Mouse (Mus musculus): Measurements from ENCODE around the gene Copb2. TPM values are rescaled to one million over a fixed set of nuclear protein-coding genes. Genes with fewer than 3 reads are reported as not detected.

The Copb2 gene
- polyA plus RNA-seq, 1 experiment, result 56.5 TPM

- no peaks in the 10 kb centered on the region; the same call in 1 of the 2 replicates for H3K4me1 ChIP-seq (ENCODE audit: control insufficient read depth, insufficient read depth, low read length)
- TF ChIP-seq CTCF (IDR thresholded peaks at IDR 0.05; ENCODE audit: extremely low read depth, insufficient read depth, low read length), result no peak
- H3K27ac ChIP-seq (ENCODE audit: insufficient read depth, low read length), result no peak overlapping the region
- H3K4me3 ChIP-seq (ENCODE audit: insufficient read depth, low read length), result no peak overlapping the region
Measured at GRCm38 (mm10) chr9:98538017-98538712, 25.4 kb upstream of the Copb2 start.

- no peak overlapping the region for H3K27ac ChIP-seq (ENCODE audit: insufficient read depth, low read length)
- H3K4me3 ChIP-seq (ENCODE audit: insufficient read depth, low read length), result no peak overlapping the region
- TF ChIP-seq POLR2A (IDR thresholded peaks at IDR 0.05; ENCODE audit: extremely low read depth, insufficient read depth, low read length), result no peak
- peak; percentile 85 for TF ChIP-seq CTCF (IDR thresholded peaks at IDR 0.05; ENCODE audit: extremely low read depth, insufficient read depth, low read length)
Measured at GRCm38 (mm10) chr9:98538713-98539360, 24.7 kb upstream of the Copb2 start.

GRCm38 (mm10) chr9:98544042-98544441 lies 19.5 kb upstream of the Copb2 start:
- Histone ChIP-seq H3K4me1 (ENCODE audit: control insufficient read depth, insufficient read depth, low read length) (no peaks in the 10 kb centered on the region), H3K4me3 (ENCODE audit: insufficient read depth, low read length) (no peak overlapping the region), H3K27ac (ENCODE audit: insufficient read depth, low read length) (no peak overlapping the region)
- TF ChIP-seq CTCF (IDR thresholded peaks at IDR 0.05; ENCODE audit: extremely low read depth, insufficient read depth, low read length), result no peak
- no peak for TF ChIP-seq POLR2A (IDR thresholded peaks at IDR 0.05; ENCODE audit: extremely low read depth, insufficient read depth, low read length)

More at GRCm38 (mm10) chr9:98538713-98539360, 24.7 kb upstream of the Copb2 start:
- no peaks in the 10 kb centered on the region; the same call in 1 of the 2 replicates for H3K4me1 ChIP-seq (ENCODE audit: control insufficient read depth, insufficient read depth, low read length)

- Histone ChIP-seq H3K4me3 (ENCODE audit: insufficient read depth, low read length) (no peak overlapping the region), H3K27ac (ENCODE audit: insufficient read depth, low read length) (no peak overlapping the region), H3K4me1 (ENCODE audit: control insufficient read depth, insufficient read depth, low read length) (no peaks in the 10 kb centered on the region)
- TF ChIP-seq CTCF (IDR thresholded peaks at IDR 0.05; ENCODE audit: extremely low read depth, insufficient read depth, low read length) (no peak), POLR2A (IDR thresholded peaks at IDR 0.05; ENCODE audit: extremely low read depth, insufficient read depth, low read length) (no peak)
Measured at GRCm38 (mm10) chr9:98583852-98584251, 20.3 kb downstream of the Copb2 start.

GRCm38 (mm10) chr9:98600094-98600493 lies 36.6 kb downstream of the Copb2 start:
- Histone ChIP-seq H3K27ac (ENCODE audit: insufficient read depth, low read length) (no peak overlapping the region), H3K4me3 (ENCODE audit: insufficient read depth, low read length) (0 out of 2 replicates have a peak overlapping the region, but pooled peaks have one; percentile 89), H3K4me1 (ENCODE audit: control insufficient read depth, insufficient read depth, low read length) (peaks cover 3% of the 10 kb centered on the region; the same call in 1 of the 2 replicates)
- no peak for TF ChIP-seq CTCF (IDR thresholded peaks at IDR 0.05; ENCODE audit: extremely low read depth, insufficient read depth, low read length)
- no peak for TF ChIP-seq POLR2A (IDR thresholded peaks at IDR 0.05; ENCODE audit: extremely low read depth, insufficient read depth, low read length)

GRCm38 (mm10) chr9:98601156-98601836 lies 37.8 kb downstream of the Copb2 start, which contains the start of gene Mrps22:
Mrps22 (minus strand) TSS chr9:98601660.
- no peak within 1 kb of the TSS for H3K27ac ChIP-seq (ENCODE audit: insufficient read depth, low read length)
- peaks cover 3% of the 10 kb centered on the region; the same call in 1 of the 2 replicates for H3K4me1 ChIP-seq (ENCODE audit: control insufficient read depth, insufficient read depth, low read length)
- peak within 1 kb of the TSS; percentile 89 for H3K4me3 ChIP-seq (ENCODE audit: insufficient read depth, low read length)
- TF ChIP-seq POLR2A (IDR thresholded peaks at IDR 0.05; ENCODE audit: extremely low read depth, insufficient read depth, low read length), result peak; percentile 96
- no peak for TF ChIP-seq CTCF (IDR thresholded peaks at IDR 0.05; ENCODE audit: extremely low read depth, insufficient read depth, low read length)

- Histone ChIP-seq H3K4me1 (ENCODE audit: control insufficient read depth, insufficient read depth, low read length) (peaks cover 3% of the 10 kb centered on the region; the same call in 1 of the 2 replicates), H3K4me3 (ENCODE audit: insufficient read depth, low read length) (peak overlapping the region; percentile 89), H3K27ac (ENCODE audit: insufficient read depth, low read length) (no peak overlapping the region)
- TF ChIP-seq POLR2A (IDR thresholded peaks at IDR 0.05; ENCODE audit: extremely low read depth, insufficient read depth, low read length) (no peak), CTCF (IDR thresholded peaks at IDR 0.05; ENCODE audit: extremely low read depth, insufficient read depth, low read length) (no peak)
Measured at GRCm38 (mm10) chr9:98601837-98602359, 38.4 kb downstream of the Copb2 start.

GRCm38 (mm10) chr9:98604896-98605295 lies 41.4 kb downstream of the Copb2 start:
- Histone ChIP-seq H3K4me1 (ENCODE audit: control insufficient read depth, insufficient read depth, low read length) (peaks cover 3% of the 10 kb centered on the region; the same call in 1 of the 2 replicates), H3K27ac (ENCODE audit: insufficient read depth, low read length) (no peak overlapping the region), H3K4me3 (ENCODE audit: insufficient read depth, low read length) (no peak overlapping the region)
- TF ChIP-seq POLR2A (IDR thresholded peaks at IDR 0.05; ENCODE audit: extremely low read depth, insufficient read depth, low read length) (no peak), CTCF (IDR thresholded peaks at IDR 0.05; ENCODE audit: extremely low read depth, insufficient read depth, low read length) (no peak)

- Histone ChIP-seq H3K4me1 (ENCODE audit: control insufficient read depth, insufficient read depth, low read length) (no peaks in the 10 kb centered on the region), H3K27ac (ENCODE audit: insufficient read depth, low read length) (no peak overlapping the region), H3K4me3 (ENCODE audit: insufficient read depth, low read length) (no peak overlapping the region)
- no peak for TF ChIP-seq POLR2A (IDR thresholded peaks at IDR 0.05; ENCODE audit: extremely low read depth, insufficient read depth, low read length)
- 0 out of 2 replicates have a peak, but pooled peaks have one; percentile 15 for TF ChIP-seq CTCF (IDR thresholded peaks at IDR 0.05; ENCODE audit: extremely low read depth, insufficient read depth, low read length)
Measured at GRCm38 (mm10) chr9:98628480-98628879, 65.0 kb downstream of the Copb2 start.
